Mouse (Mus musculus) NIH3T3 (cell line): Measurements from ENCODE around the gene Ak3.

Source experiments
- DNase-seq: peaks from one replicate; pipeline ENCODE4 v3.0.0-alpha.2; 2012; ENCODE audit warnings: low read depth

Gene Ak3

DNA sequence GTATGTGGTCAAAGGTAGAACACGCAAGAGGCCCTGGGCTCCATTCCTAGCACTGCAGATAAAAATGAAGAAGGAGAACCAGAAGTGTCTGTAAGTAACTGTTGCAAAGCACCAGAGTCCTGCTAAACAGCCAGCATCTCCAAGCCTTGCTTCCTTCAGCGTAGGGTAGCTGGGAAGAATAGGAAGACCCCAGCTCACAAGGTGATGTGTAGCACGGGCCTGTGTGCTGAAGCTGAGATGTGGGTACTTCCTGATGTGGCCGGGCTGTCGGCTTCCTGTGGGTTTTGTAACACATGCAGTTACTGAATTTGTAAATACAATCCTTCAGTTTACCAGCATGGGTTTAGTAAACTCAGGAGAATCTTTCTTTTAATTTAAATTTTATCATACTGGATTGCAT, 52.4 kb downstream of the Ak3 start:
- DNase-seq: no peak

GRCm38 (mm10) chr19:28994870-28995269, 52.9 kb downstream of the Ak3 start:
- peak; percentile 55 for DNase-seq

DNA sequence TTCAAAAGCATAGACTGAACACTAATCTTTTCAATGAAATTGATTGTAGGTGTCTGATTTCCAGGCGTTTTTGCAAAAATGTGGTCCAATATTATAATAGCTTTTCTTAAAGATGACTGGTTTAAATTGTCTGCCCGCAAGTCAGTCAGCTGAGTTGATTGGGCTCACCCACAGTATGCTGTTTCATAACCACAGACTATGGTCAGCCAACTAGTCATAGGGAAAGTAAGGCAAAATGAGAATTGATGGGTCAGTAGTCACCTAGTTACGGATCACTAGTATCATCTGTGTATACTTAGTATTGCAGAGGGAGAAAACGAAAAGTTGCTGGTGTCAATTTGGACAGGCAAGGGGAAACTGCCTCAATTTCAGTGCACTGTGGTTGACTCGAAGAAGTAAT, 56.4 kb downstream of the Ak3 start:
- peak; percentile 34 for DNase-seq

GRCm38 (mm10) chr19:28990590-28991221, 57.1 kb downstream of the Ak3 start:
- peak; percentile 64 for DNase-seq

DNA sequence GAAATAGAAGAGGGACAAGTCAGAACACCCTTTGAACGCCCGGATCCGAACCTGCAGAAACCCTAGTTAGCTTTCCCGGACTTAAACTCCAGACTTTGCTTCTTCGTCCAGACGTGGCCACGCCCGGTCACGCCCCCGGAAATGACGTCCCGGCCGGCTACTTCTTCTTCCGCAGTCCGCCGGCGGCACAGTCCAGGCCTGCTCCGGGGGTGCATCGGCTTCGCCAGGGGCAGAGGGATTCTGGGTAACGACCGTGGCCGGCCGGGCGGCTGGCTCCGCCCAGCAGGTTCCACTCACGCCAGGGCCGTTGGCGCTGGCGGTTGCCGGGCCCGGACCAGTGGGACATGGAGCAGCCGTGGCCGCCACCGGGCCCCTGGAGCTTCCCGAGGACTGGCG, 57.6 kb downstream of the Ak3 start, which contains the start of gene Cdc37l1:
Gene Cdc37l1 (plus strand): TSS at position 159 of the 396 bp plus-strand sequence.
- DNase-seq: peak; percentile 98

- no peak for DNase-seq
Observed at GRCm38 (mm10) chr19:28989515-28989914, 58.2 kb downstream of the Ak3 start.

GRCm38 (mm10) chr19:28982617-28983016, 65.1 kb downstream of the Ak3 start:
- no peak for DNase-seq

DNA sequence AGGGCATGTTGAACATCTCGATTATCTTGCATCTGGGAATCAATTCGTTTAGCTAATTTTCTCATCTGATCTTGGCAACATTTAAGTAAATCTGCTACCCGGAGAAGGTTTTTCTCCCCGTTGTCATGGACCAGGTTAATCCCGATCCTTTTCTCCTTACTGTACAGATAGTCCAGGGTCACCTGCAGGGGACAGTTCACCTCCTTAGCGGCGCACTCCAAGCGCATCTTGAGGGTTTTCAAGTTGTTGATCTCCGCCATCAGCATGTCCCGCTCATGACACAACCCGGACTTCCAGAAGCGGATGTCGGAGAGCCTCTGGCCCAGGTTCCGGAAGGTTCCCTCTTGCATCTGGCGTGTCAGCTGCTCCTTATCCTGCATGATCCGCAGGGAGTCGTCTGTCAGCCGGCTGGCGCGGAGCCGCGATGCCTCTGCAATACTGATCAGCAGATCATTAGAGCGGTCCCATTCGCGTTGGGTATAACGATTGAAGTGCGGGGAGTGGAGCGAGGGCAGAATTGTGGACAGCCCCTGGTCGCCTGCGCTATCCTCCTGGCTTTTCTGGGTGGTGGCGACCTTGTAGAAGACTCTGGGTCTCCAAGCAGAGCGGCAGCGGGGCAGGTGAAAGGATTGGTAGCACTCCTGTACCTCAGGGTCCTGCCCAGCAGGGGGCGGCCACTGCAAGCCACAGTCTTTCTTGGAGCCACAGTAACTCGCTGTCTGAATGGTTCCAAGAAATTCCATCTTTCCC, 72.7 kb downstream of the Ak3 start:
- peak; percentile 80 for DNase-seq
